21 mouse cellular contexts compared by ENCODE assay signal in genomic region chr11:108985836-108986235, GRCm38 (mm10).
DNase-seq lines count a peak whose midpoint lies in the region; ATAC-seq lines count a peak whose summit lies in the region.
"Had no signal": no experiment of that assay in that cellular context is flagged by ENCODE, and none has a peak within 500 bp of the region (broad histone marks: within the 10 kb centered on the region; RNA-seq: fewer than 3 reads in every experiment).

No protein-coding gene starts in this region.

- no peaks in the 10 kb centered on the region for H3K36me3 ChIP-seq in heart, embryonic 13.5 days
- H3K36me3 ChIP-seq in heart, embryonic 10.5 days = no peaks in the 10 kb centered on the region
- H3K36me3 ChIP-seq: embryonic facial prominence, embryonic 13.5 days; forebrain, embryonic 15.5 days; G1E; hindbrain, embryonic 15.5 days had no signal

- H3K9ac ChIP-seq in heart, embryonic 13.5 days = no peak overlapping the region
- H3K9ac ChIP-seq: embryonic facial prominence, embryonic 13.5 days; forebrain, embryonic 15.5 days; hindbrain, embryonic 15.5 days had no signal

- H3K4me1 ChIP-seq in heart, embryonic 13.5 days = peaks cover 23% of the 10 kb centered on the region
- peaks cover 8% of the 10 kb centered on the region; the same call in 1 of the 2 replicates for H3K4me1 ChIP-seq in heart, embryonic 10.5 days

- H3K9me3 ChIP-seq in heart, embryonic 13.5 days = no peaks in the 10 kb centered on the region
- H3K9me3 ChIP-seq in heart, embryonic 10.5 days = no peaks in the 10 kb centered on the region
- H3K9me3 ChIP-seq: embryonic facial prominence, embryonic 13.5 days; forebrain, embryonic 15.5 days; hindbrain, embryonic 15.5 days had no signal

- no peak for ATAC-seq in heart, embryonic 13.5 days (ENCODE audit: extremely low read depth, insufficient number of reproducible peaks, low FRiP score, low TSS enrichment)
- ATAC-seq: CD4-positive, CD25-positive, alpha-beta regulatory T cell, adult 4 months; forebrain, embryonic 15.5 days; inflammation-experienced regulatory T-cells, adult 6 months; intestine, postnatal 0 days had no signal

- H3K4me2 ChIP-seq in heart, embryonic 13.5 days = no peak overlapping the region
- H3K4me2 ChIP-seq: embryonic facial prominence, embryonic 13.5 days; forebrain, embryonic 15.5 days; heart, embryonic 11.5 days; hindbrain, embryonic 15.5 days had no signal

- DNase-seq in cerebellum, postnatal 10 days = peak; percentile 68 to 77
- no peak for DNase-seq in cerebellum, adult 9-10 months
- DNase-seq in heart, embryonic 10.5 days (ENCODE audit: low spot score) = no peak
- DNase-seq in left cerebral cortex, postnatal 4 days = peak; percentile 58
- DNase-seq in left cerebral cortex, adult 11 months (ENCODE audit: low spot score) = no peak
- peak; percentile 32 for DNase-seq in mesoderm, embryonic 11.5 days (ENCODE audit: low read depth, low spot score)
- DNase-seq: adrenal gland, postnatal 10 days; B cell, adult 2 months; cerebellum, adult 18-20 months; cerebellum, postnatal 25 days; gastrocnemius, postnatal 10 days; heart, adult 18-20 months had no signal

- 0 out of 2 replicates have a peak overlapping the region, but pooled peaks have one; percentile 15 for H3K27ac ChIP-seq in heart, embryonic 13.5 days (replicated peaks)
- no peak overlapping the region for H3K27ac ChIP-seq in heart, embryonic 10.5 days
- H3K27ac ChIP-seq: embryonic facial prominence, embryonic 13.5 days; forebrain, embryonic 15.5 days; hindbrain, embryonic 15.5 days had no signal

- H3K27me3 ChIP-seq in heart, embryonic 13.5 days (replicated peaks) = peaks cover 12% of the 10 kb centered on the region; the same call in 1 of the 2 replicates
- H3K27me3 ChIP-seq in heart, embryonic 10.5 days (ENCODE audit: insufficient read depth, poor library complexity, severe bottlenecking) = no peaks in the 10 kb centered on the region
- H3K27me3 ChIP-seq: embryonic facial prominence, embryonic 13.5 days; forebrain, embryonic 15.5 days; hindbrain, embryonic 15.5 days had no signal

- H3K4me3 ChIP-seq in heart, embryonic 13.5 days = no peak overlapping the region
- no peak overlapping the region for H3K4me3 ChIP-seq in heart, embryonic 10.5 days
- H3K4me3 ChIP-seq: embryonic facial prominence, embryonic 13.5 days; forebrain, embryonic 15.5 days; hindbrain, embryonic 15.5 days had no signal

- intact Hi-C loops in left cerebral cortex, postnatal 4 days (cut with DNase I) = no loop called here

- WGBS in heart, embryonic 13.5 days = 63% methylated on average over 7 of the region's 7 CpGs
- WGBS in heart, embryonic 10.5 days = 75% methylated on average over 7 of the region's 7 CpGs

Comparison
In these comparisons a context has a peak if more than half of its experiments do, and no peak if none do; other contexts are left out.
1. DNase-seq: peak in cerebellum, postnatal 10 days (2 of 2), left cerebral cortex, postnatal 4 days (single experiment) and mesoderm, embryonic 11.5 days (single experiment); none in cerebellum, adult 9-10 months (single experiment), heart, embryonic 10.5 days (single experiment) and left cerebral cortex, adult 11 months (single experiment).